Comparison of ENCODE assay signal across 30 mouse cellular contexts in genomic region chr10:17579463-17579862, GRCm38 (mm10).
A peak's percentile ranks its signal among the peaks of the same experiment; 100 is the strongest.
DNase-seq lines count a peak whose midpoint lies in the region; ATAC-seq lines count a peak whose summit lies in the region.
"Had no signal": no experiment of that assay in that cellular context is flagged by ENCODE, and none has a peak within 500 bp of the region (broad histone marks: within the 10 kb centered on the region; RNA-seq: fewer than 3 reads in every experiment).

No protein-coding gene starts in this region.

- no peaks in the 10 kb centered on the region for H3K79me2 ChIP-seq in macrophage (ENCODE audit: inconsistent target)

- intact Hi-C loops in heart, postnatal 10 days (cut with DNase I) = no loop called here

- WGBS in macrophage (ENCODE audit: missing documents) = no CpG with 5 or more reads among the region's 2 CpGs

- no peaks in the 10 kb centered on the region for H3K36me3 ChIP-seq in macrophage (ENCODE audit: inconsistent target)
- H3K36me3 ChIP-seq: G1E; heart, embryonic 12.5 days; heart, embryonic 15.5 days had no signal

- peak; percentile 24 for DNase-seq in heart, adult 11 months
- DNase-seq in heart, postnatal 10 days = no peak
- peak; percentile 98 for DNase-seq in ES-CJ7 (ENCODE audit: low read depth, low spot score)
- peak; percentile 71 for DNase-seq in WW6 (ENCODE audit: low read depth, low spot score)
- no peak for DNase-seq in lung, postnatal 10 days
- no peak for DNase-seq in kidney, postnatal 10 days
- DNase-seq: adrenal gland, postnatal 10 days; adrenal gland, postnatal 36 days; B cell, adult 2 months; cerebellum, adult 11 months; cerebellum, adult 2 months; cerebellum, adult 9-11 months; cerebellum, postnatal 25 days; forebrain, postnatal 0 days; gastrocnemius, adult 2 months; gastrocnemius, postnatal 14 days; heart, adult 18-20 months; heart, postnatal 14 days; heart, postnatal 4 days had no signal

- ATAC-seq in erythroid progenitor cell, adult 5-6 weeks (replicated peaks; ENCODE audit: low FRiP score, poor library complexity, severe bottlenecking) = no peak
- ATAC-seq: forebrain, embryonic 14.5 days; forebrain, postnatal 0 days; hindbrain, postnatal 0 days; inflammation-experienced regulatory T-cells, adult 6 months; intestine, embryonic 16.5 days; Patski had no signal

- H3K27ac ChIP-seq in macrophage = 0 out of 2 replicates have a peak overlapping the region, but pooled peaks have one; percentile 13
- H3K27ac ChIP-seq: gastrocnemius, adult 2 months; heart, embryonic 15.5 days; hindbrain, embryonic 14.5 days; hindbrain, postnatal 0 days had no signal

- H3K4me3 ChIP-seq in macrophage (ENCODE audit: inconsistent target) = no peak overlapping the region
- H3K4me3 ChIP-seq: gastrocnemius, adult 2 months; heart, embryonic 12.5 days; heart, embryonic 15.5 days had no signal

Comparison
In these comparisons a context has a peak if more than half of its experiments do, and no peak if none do; other contexts are left out.
1. DNase-seq: peak in heart, adult 11 months (single experiment), ES-CJ7 (single experiment) and WW6 (single experiment); none in heart, postnatal 10 days (0 of 2), lung, postnatal 10 days (single experiment) and kidney, postnatal 10 days (single experiment).